Mouse (Mus musculus): ENCODE data around the gene Trex2. TPM values are rescaled to one million over a fixed set of nuclear protein-coding genes. Genes with fewer than 3 reads are reported as not detected.

The Trex2 gene
- polyA plus RNA-seq, 1 experiment from 2014 or later = not detected

GRCm38 (mm10) chrX:73458877-73459392, 23.8 kb upstream of the Trex2 start, which contains the start of gene Haus7:
Gene Haus7, minus strand, starts transcription at chrX:73459044.
- no peaks in the 10 kb centered on the region for H3K36me3 ChIP-seq (ENCODE audit: control insufficient read depth, insufficient read depth, low read length)
- H3K27me3 ChIP-seq (ENCODE audit: control insufficient read depth, insufficient read depth, low read depth, low read length) = no peaks in the 10 kb centered on the region
- peak within 1 kb of the TSS; percentile 41; the same call in 1 of the 2 replicates for H3K27ac ChIP-seq (ENCODE audit: low read length)
- H3K4me2 ChIP-seq (ENCODE audit: low read length) = peak within 1 kb of the TSS; percentile 63
- no peaks in the 10 kb centered on the region for H3K9me3 ChIP-seq (replicated peaks; ENCODE audit: control insufficient read depth, low read length, poor library complexity, severe bottlenecking)
- peak; percentile 100 for ATAC-seq
- peak within 1 kb of the TSS; percentile 54 for H3K4me3 ChIP-seq (ENCODE audit: low read depth, low read length)
- 18% methylated on average over 25 of the region's 26 CpGs for WGBS
- peaks cover 8% of the 10 kb centered on the region for H3K4me1 ChIP-seq (ENCODE audit: control insufficient read depth, insufficient read depth, low read length)
- peak within 1 kb of the TSS; percentile 60 for H3K9ac ChIP-seq (ENCODE audit: low read depth, low read length)

GRCm38 (mm10) chrX:73451949-73452348, 16.8 kb upstream of the Trex2 start:
- Histone ChIP-seq H3K4me3 (ENCODE audit: low read depth, low read length) (no peak overlapping the region), H3K9ac (ENCODE audit: low read depth, low read length) (no peak overlapping the region), H3K4me2 (ENCODE audit: low read length) (no peak overlapping the region), H3K27me3 (ENCODE audit: control insufficient read depth, insufficient read depth, low read depth, low read length) (no peaks in the 10 kb centered on the region), H3K4me1 (ENCODE audit: control insufficient read depth, insufficient read depth, low read length) (no peaks in the 10 kb centered on the region), H3K9me3 (replicated peaks; ENCODE audit: control insufficient read depth, low read length, poor library complexity, severe bottlenecking) (no peaks in the 10 kb centered on the region), H3K36me3 (ENCODE audit: control insufficient read depth, insufficient read depth, low read length) (no peaks in the 10 kb centered on the region), H3K27ac (ENCODE audit: low read length) (no peak overlapping the region)
- ATAC-seq = peak; percentile 58; the same call in 1 of the 2 replicates
- WGBS = 17% methylated on average over 2 of the region's 2 CpGs

- Histone ChIP-seq H3K4me2 (ENCODE audit: low read length) (no peak overlapping the region), H3K27ac (ENCODE audit: low read length) (no peak overlapping the region), H3K9ac (ENCODE audit: low read depth, low read length) (no peak overlapping the region), H3K27me3 (ENCODE audit: control insufficient read depth, insufficient read depth, low read depth, low read length) (no peaks in the 10 kb centered on the region), H3K4me3 (ENCODE audit: low read depth, low read length) (no peak overlapping the region), H3K4me1 (ENCODE audit: control insufficient read depth, insufficient read depth, low read length) (no peaks in the 10 kb centered on the region), H3K9me3 (replicated peaks; ENCODE audit: control insufficient read depth, low read length, poor library complexity, severe bottlenecking) (no peaks in the 10 kb centered on the region), H3K36me3 (ENCODE audit: control insufficient read depth, insufficient read depth, low read length) (no peaks in the 10 kb centered on the region)
- no peak for ATAC-seq
- 63% methylated on average over 2 of the region's 2 CpGs for WGBS
These were observed 6.3 kb upstream of the Trex2 start for GRCm38 (mm10) chrX:73441428-73441827.

- no peaks in the 10 kb centered on the region for H3K27me3 ChIP-seq (ENCODE audit: control insufficient read depth, insufficient read depth, low read depth, low read length)
- WGBS = 76% methylated on average over 5 of the region's 5 CpGs
- H3K4me3 ChIP-seq (ENCODE audit: low read depth, low read length) = no peak overlapping the region
- H3K4me1 ChIP-seq (ENCODE audit: control insufficient read depth, insufficient read depth, low read length) = no peaks in the 10 kb centered on the region
- H3K9me3 ChIP-seq (replicated peaks; ENCODE audit: control insufficient read depth, low read length, poor library complexity, severe bottlenecking) = no peaks in the 10 kb centered on the region
- H3K36me3 ChIP-seq (ENCODE audit: control insufficient read depth, insufficient read depth, low read length) = no peaks in the 10 kb centered on the region
- ATAC-seq = no peak
- no peak overlapping the region for H3K4me2 ChIP-seq (ENCODE audit: low read length)
- H3K9ac ChIP-seq (ENCODE audit: low read depth, low read length) = no peak overlapping the region
- no peak overlapping the region for H3K27ac ChIP-seq (ENCODE audit: low read length)
These were observed 2.3 kb downstream of the Trex2 start for GRCm38 (mm10) chrX:73432850-73433249.

GRCm38 (mm10) chrX:73430036-73430435, 5.1 kb downstream of the Trex2 start:
- Histone ChIP-seq H3K4me2 (ENCODE audit: low read length) (no peak overlapping the region), H3K4me3 (ENCODE audit: low read depth, low read length) (no peak overlapping the region), H3K4me1 (ENCODE audit: control insufficient read depth, insufficient read depth, low read length) (no peaks in the 10 kb centered on the region), H3K36me3 (ENCODE audit: control insufficient read depth, insufficient read depth, low read length) (no peaks in the 10 kb centered on the region), H3K27ac (ENCODE audit: low read length) (no peak overlapping the region), H3K27me3 (ENCODE audit: control insufficient read depth, insufficient read depth, low read depth, low read length) (no peaks in the 10 kb centered on the region), H3K9ac (ENCODE audit: low read depth, low read length) (no peak overlapping the region), H3K9me3 (replicated peaks; ENCODE audit: control insufficient read depth, low read length, poor library complexity, severe bottlenecking) (no peaks in the 10 kb centered on the region)
- 74% methylated on average over 2 of the region's 2 CpGs for WGBS
- ATAC-seq = no peak

- no peak for ATAC-seq
- Histone ChIP-seq H3K4me1 (ENCODE audit: control insufficient read depth, insufficient read depth, low read length) (no peaks in the 10 kb centered on the region), H3K4me3 (ENCODE audit: low read depth, low read length) (no peak overlapping the region), H3K4me2 (ENCODE audit: low read length) (no peak overlapping the region), H3K27ac (ENCODE audit: low read length) (no peak overlapping the region), H3K9me3 (replicated peaks; ENCODE audit: control insufficient read depth, low read length, poor library complexity, severe bottlenecking) (no peaks in the 10 kb centered on the region), H3K36me3 (ENCODE audit: control insufficient read depth, insufficient read depth, low read length) (no peaks in the 10 kb centered on the region), H3K27me3 (ENCODE audit: control insufficient read depth, insufficient read depth, low read depth, low read length) (peaks cover 2% of the 10 kb centered on the region; the same call in 1 of the 2 replicates), H3K9ac (ENCODE audit: low read depth, low read length) (no peak overlapping the region)
- WGBS = 48% methylated on average over 1 of the region's 1 CpGs
These were observed 22.4 kb downstream of the Trex2 start for GRCm38 (mm10) chrX:73412767-73413166.

- Histone ChIP-seq H3K4me2 (ENCODE audit: low read length) (peak within 1 kb of the TSS; percentile 55), H3K9ac (ENCODE audit: low read depth, low read length) (peak within 1 kb of the TSS; percentile 56), H3K9me3 (replicated peaks; ENCODE audit: control insufficient read depth, low read length, poor library complexity, severe bottlenecking) (no peaks in the 10 kb centered on the region), H3K27me3 (ENCODE audit: control insufficient read depth, insufficient read depth, low read depth, low read length) (peaks cover 2% of the 10 kb centered on the region; the same call in 1 of the 2 replicates), H3K27ac (ENCODE audit: low read length) (no peak within 1 kb of the TSS), H3K4me3 (ENCODE audit: low read depth, low read length) (peak within 1 kb of the TSS; percentile 39), H3K36me3 (ENCODE audit: control insufficient read depth, insufficient read depth, low read length) (no peaks in the 10 kb centered on the region), H3K4me1 (ENCODE audit: control insufficient read depth, insufficient read depth, low read length) (no peaks in the 10 kb centered on the region)
- ATAC-seq = peak; percentile 66
- 11% methylated on average over 20 of the region's 20 CpGs for WGBS
These were observed 24.1 kb downstream of the Trex2 start, which contains the start of gene Zfp92 for GRCm38 (mm10) chrX:73410880-73411517. Gene Zfp92, plus strand, starts transcription at chrX:73411096.

- no peak overlapping the region for H3K27ac ChIP-seq (ENCODE audit: low read length)
- H3K4me1 ChIP-seq (ENCODE audit: control insufficient read depth, insufficient read depth, low read length) = no peaks in the 10 kb centered on the region
- no peaks in the 10 kb centered on the region for H3K36me3 ChIP-seq (ENCODE audit: control insufficient read depth, insufficient read depth, low read length)
- ATAC-seq = no peak
- no peaks in the 10 kb centered on the region for H3K27me3 ChIP-seq (ENCODE audit: control insufficient read depth, insufficient read depth, low read depth, low read length)
- WGBS = 95% methylated on average over 12 of the region's 12 CpGs
- no peak overlapping the region for H3K4me2 ChIP-seq (ENCODE audit: low read length)
- no peak overlapping the region for H3K9ac ChIP-seq (ENCODE audit: low read depth, low read length)
- H3K9me3 ChIP-seq (replicated peaks; ENCODE audit: control insufficient read depth, low read length, poor library complexity, severe bottlenecking) = no peaks in the 10 kb centered on the region
- H3K4me3 ChIP-seq (ENCODE audit: low read depth, low read length) = no peak overlapping the region
These were observed 33.5 kb downstream of the Trex2 start for GRCm38 (mm10) chrX:73401616-73402015.

GRCm38 (mm10) chrX:73400951-73401350, 34.2 kb downstream of the Trex2 start:
- no peak for ATAC-seq
- 88% methylated on average over 18 of the region's 20 CpGs for WGBS
- H3K27ac ChIP-seq (ENCODE audit: low read length) = no peak overlapping the region

More at GRCm38 (mm10) chrX:73400951-73401350, 34.2 kb downstream of the Trex2 start:
- H3K9ac ChIP-seq (ENCODE audit: low read depth, low read length) = no peak overlapping the region
- H3K4me1 ChIP-seq (ENCODE audit: control insufficient read depth, insufficient read depth, low read length) = no peaks in the 10 kb centered on the region
- no peaks in the 10 kb centered on the region for H3K9me3 ChIP-seq (replicated peaks; ENCODE audit: control insufficient read depth, low read length, poor library complexity, severe bottlenecking)
- no peaks in the 10 kb centered on the region for H3K36me3 ChIP-seq (ENCODE audit: control insufficient read depth, insufficient read depth, low read length)
- no peaks in the 10 kb centered on the region for H3K27me3 ChIP-seq (ENCODE audit: control insufficient read depth, insufficient read depth, low read depth, low read length)
- H3K4me3 ChIP-seq (ENCODE audit: low read depth, low read length) = no peak overlapping the region
- H3K4me2 ChIP-seq (ENCODE audit: low read length) = no peak overlapping the region

Measured in midbrain, embryonic 16.5 days (tissue).